Mouse (Mus musculus): ENCODE data around the gene Nol3.

- TF ChIP-seq POLR2A (IDR thresholded peaks at IDR 0.05; ENCODE audit: control insufficient read depth, low read depth, low read length) (no peak), CTCF (IDR thresholded peaks at IDR 0.05; ENCODE audit: control insufficient read depth, insufficient read depth, insufficient replicate concordance, low read depth, low read length) (no peak)
Observed at GRCm38 (mm10) chr8:105233126-105233935, 42.6 kb upstream of the Nol3 start.

Data from testis, adult 2 months (tissue).